Mouse (Mus musculus) myocyte (in vitro differentiated cells): ENCODE measurements around the gene Fhad1.

Experiments used
- CEBPB ChIP-seq: IDR thresholded peaks from 2 replicates; pipeline ENCODE4 v1.6.1; 2011; ENCODE audit warnings: mild to moderate bottlenecking, moderate library complexity; ENCODE audit not compliant: poor library complexity, insufficient read depth, severe bottlenecking
- E2F4 ChIP-seq: IDR thresholded peaks from one replicate; pipeline ENCODE4 v1.6.1; 2011; ENCODE audit warnings: mild to moderate bottlenecking, control low read depth, moderate library complexity; ENCODE audit not compliant: insufficient read depth
- MAX ChIP-seq: IDR thresholded peaks from one replicate; pipeline ENCODE4 v1.6.1; 2011; ENCODE audit warnings: low read depth, mild to moderate bottlenecking, control low read depth
- MYOD1 ChIP-seq, 3 experiments: IDR thresholded peaks; one replicate each; pipeline ENCODE4 v1.6.1; 2011; ENCODE audit warnings: control low read depth in 2 of 3, low read depth in 2 of 3, mild to moderate bottlenecking in 2 of 3, moderate library complexity in 1 of 3; ENCODE audit not compliant: insufficient read length in 2 of 3, control insufficient read depth in 1 of 3
- MYOG ChIP-seq, 3 experiments: IDR thresholded peaks; one replicate each; pipeline ENCODE4 v1.6.1; 2011; ENCODE audit warnings: control low read depth in 2 of 3, low read depth in 2 of 3, mild to moderate bottlenecking in 2 of 3; ENCODE audit not compliant: insufficient read length in 2 of 3, control insufficient read depth in 1 of 3, insufficient read depth in 1 of 3
- POLR2A ChIP-seq: IDR thresholded peaks from one replicate; pipeline ENCODE4 v1.6.1; 2011; ENCODE audit warnings: low read depth, mild to moderate bottlenecking, control low read depth, moderate library complexity; ENCODE audit not compliant: insufficient read length
- POLR2AphosphoS2 ChIP-seq: IDR thresholded peaks from one replicate; pipeline ENCODE4 v1.6.1; 2011; ENCODE audit warnings: low read depth, control low read depth; ENCODE audit not compliant: insufficient read length
- SRF ChIP-seq: IDR thresholded peaks from one replicate; pipeline ENCODE4 v1.6.1; 2011; ENCODE audit warnings: low read depth; ENCODE audit not compliant: control insufficient read depth, insufficient read length
- TCF12 ChIP-seq: IDR thresholded peaks from one replicate; pipeline ENCODE4 v1.6.1; 2011; ENCODE audit warnings: mild to moderate bottlenecking, control low read depth; ENCODE audit not compliant: poor library complexity, insufficient read depth, severe bottlenecking
- TCF3 ChIP-seq: IDR thresholded peaks from one replicate; pipeline ENCODE4 v1.6.1; 2011; ENCODE audit warnings: low read depth, control low read depth; ENCODE audit not compliant: insufficient read length
- USF1 ChIP-seq: IDR thresholded peaks from one replicate; pipeline ENCODE4 v1.6.1; 2011; ENCODE audit warnings: low read depth, mild to moderate bottlenecking, control low read depth, moderate library complexity

DNA sequence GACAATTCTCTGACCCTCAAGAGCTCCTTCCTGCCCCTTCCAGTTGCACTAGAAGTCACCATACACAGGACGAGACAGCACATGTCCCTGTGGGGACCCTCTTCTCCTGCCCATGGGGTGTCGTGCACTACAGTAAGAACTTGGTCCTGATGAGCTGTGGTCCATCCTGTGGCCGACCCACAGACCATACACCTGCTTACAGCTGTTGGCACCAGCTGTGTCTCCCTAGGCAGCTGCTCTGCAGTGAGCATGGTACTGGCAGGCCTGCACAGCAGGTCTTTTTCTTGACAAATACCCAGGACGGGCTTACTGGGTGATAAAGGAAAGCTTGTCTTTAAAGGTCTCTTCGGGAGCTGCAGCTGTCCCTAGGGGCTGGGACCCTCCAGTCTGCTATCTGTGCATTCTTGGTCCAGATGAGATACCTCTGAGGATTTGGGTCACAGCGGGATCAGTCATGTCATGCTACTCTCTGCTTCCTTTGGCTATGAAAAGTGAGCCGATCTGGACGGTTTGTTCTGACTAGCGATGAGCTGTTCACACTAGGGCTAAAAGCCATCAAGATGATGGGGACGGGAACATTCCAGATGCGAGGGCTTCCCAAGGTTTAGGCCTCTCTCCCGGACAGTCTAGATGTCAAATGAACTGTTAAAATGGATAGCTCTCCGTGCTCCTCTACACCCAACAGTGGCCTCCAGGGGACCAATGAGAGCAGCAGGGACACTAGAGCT is 44.4 kb upstream of the Fhad1 start:
- no peak for TF ChIP-seq POLR2A
- TF ChIP-seq USF1, result no peak
- TF ChIP-seq MAX, result no peak
- no peak for TF ChIP-seq TCF12
- TF ChIP-seq CEBPB, result no peak
- no peak for TF ChIP-seq MYOG (IDR thresholded peaks at IDR 0.05; ENCODE audit: control insufficient read depth in 1 of 3, insufficient read depth in 1 of 3, insufficient read length in 2 of 3, low read depth in 2 of 3)
- TF ChIP-seq POLR2AphosphoS2, result no peak
- no peak for TF ChIP-seq TCF3
- TF ChIP-seq MYOD1 (IDR thresholded peaks at IDR 0.05; ENCODE audit: control insufficient read depth in 1 of 3, insufficient read length in 2 of 3, low read depth in 2 of 3), result no peak
- TF ChIP-seq SRF, result no peak
- TF ChIP-seq E2F4, result no peak
